Comparison of ENCODE assay signal across 32 mouse cellular contexts in the genomic region with DNA sequence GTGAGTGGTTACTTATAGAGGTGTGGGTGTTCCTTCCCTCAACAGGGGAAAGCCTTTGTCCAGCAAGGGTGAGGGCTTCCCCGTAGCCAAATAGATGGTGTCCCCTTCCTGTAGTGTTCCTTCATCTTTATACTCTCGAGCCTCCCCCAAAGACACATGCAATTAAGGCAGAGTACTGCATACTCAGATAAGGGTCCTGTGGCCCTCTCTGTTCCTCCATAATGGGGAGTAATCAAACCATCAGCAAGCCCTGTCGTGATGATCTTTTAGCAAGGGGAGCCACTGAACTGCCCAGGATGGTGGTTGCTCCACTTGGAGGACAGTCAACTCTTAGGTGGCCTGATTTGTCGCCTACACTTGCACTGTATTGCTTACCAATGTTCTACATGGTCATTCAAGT.
DNase-seq lines count a peak whose midpoint lies in the region; ATAC-seq and TF ChIP-seq lines count a peak whose summit lies in the region.
"Had no signal": no experiment of that assay in that cellular context is flagged by ENCODE, and none has a peak within 500 bp of the region (broad histone marks: within the 10 kb centered on the region; RNA-seq: fewer than 3 reads in every experiment).

No protein-coding gene starts in this region.

- H3K27ac ChIP-seq in forebrain, embryonic 11.5 days (ENCODE audit: low read depth, low read length): no peak overlapping the region
- no peak overlapping the region for H3K27ac ChIP-seq in forebrain, embryonic 16.5 days (ENCODE audit: low read length)
- H3K27ac ChIP-seq in midbrain, embryonic 10.5 days (replicated peaks): no peak overlapping the region
- no peak overlapping the region for H3K27ac ChIP-seq in midbrain, embryonic 13.5 days
- H3K27ac ChIP-seq in liver, embryonic 15.5 days (replicated peaks): no peak overlapping the region
- no peak overlapping the region for H3K27ac ChIP-seq in stomach, postnatal 0 days (replicated peaks)
- no peak overlapping the region for H3K27ac ChIP-seq in hindbrain, embryonic 11.5 days (ENCODE audit: low read depth, low read length)
- H3K27ac ChIP-seq: embryonic facial prominence, embryonic 12.5 days; forebrain, embryonic 15.5 days; heart, embryonic 10.5 days; heart, embryonic 15.5 days; hindbrain, embryonic 12.5 days; hindbrain, postnatal 0 days; limb, embryonic 12.5 days; neural tube, embryonic 12.5 days had no signal

- H3K4me3 ChIP-seq in forebrain, embryonic 11.5 days (ENCODE audit: low read depth, low read length): no peak overlapping the region
- no peak overlapping the region for H3K4me3 ChIP-seq in forebrain, embryonic 16.5 days (replicated peaks; ENCODE audit: low read length)
- no peak overlapping the region for H3K4me3 ChIP-seq in midbrain, embryonic 10.5 days
- H3K4me3 ChIP-seq in midbrain, embryonic 13.5 days (replicated peaks): no peak overlapping the region
- no peak overlapping the region for H3K4me3 ChIP-seq in liver, embryonic 15.5 days (replicated peaks)
- no peak overlapping the region for H3K4me3 ChIP-seq in stomach, postnatal 0 days (ENCODE audit: low read depth, low read length)
- no peak overlapping the region for H3K4me3 ChIP-seq in hindbrain, embryonic 11.5 days (ENCODE audit: low read depth, low read length)
- H3K4me3 ChIP-seq: embryonic facial prominence, embryonic 12.5 days; forebrain, embryonic 15.5 days; heart, embryonic 10.5 days; heart, embryonic 15.5 days; hindbrain, embryonic 12.5 days; limb, embryonic 12.5 days; neural tube, embryonic 12.5 days had no signal

- WGBS in forebrain, embryonic 11.5 days: 86% methylated on average over 4 of the region's 4 CpGs
- WGBS in forebrain, embryonic 16.5 days: 91% methylated on average over 4 of the region's 4 CpGs
- 83% methylated on average over 4 of the region's 4 CpGs for WGBS in midbrain, embryonic 10.5 days
- 90% methylated on average over 4 of the region's 4 CpGs for WGBS in midbrain, embryonic 13.5 days
- 49% methylated on average over 4 of the region's 4 CpGs for WGBS in liver, embryonic 15.5 days (ENCODE audit: insufficient replicate concordance)
- WGBS in stomach, postnatal 0 days: 89% methylated on average over 4 of the region's 4 CpGs
- 92% methylated on average over 4 of the region's 4 CpGs for WGBS in hindbrain, embryonic 11.5 days

- H3K27me3 ChIP-seq in forebrain, embryonic 11.5 days (ENCODE audit: control insufficient read depth, insufficient read depth, low read length): no peaks in the 10 kb centered on the region
- H3K27me3 ChIP-seq in forebrain, embryonic 16.5 days (replicated peaks; ENCODE audit: control insufficient read depth, insufficient read depth, low read length): no peaks in the 10 kb centered on the region
- H3K27me3 ChIP-seq in midbrain, embryonic 10.5 days (ENCODE audit: low read depth, poor library complexity, severe bottlenecking): no peaks in the 10 kb centered on the region; the same call in 1 of the 2 replicates
- no peaks in the 10 kb centered on the region for H3K27me3 ChIP-seq in midbrain, embryonic 13.5 days
- no peaks in the 10 kb centered on the region for H3K27me3 ChIP-seq in liver, embryonic 15.5 days
- no peaks in the 10 kb centered on the region for H3K27me3 ChIP-seq in stomach, postnatal 0 days (ENCODE audit: control insufficient read depth, insufficient read depth, low read length)
- H3K27me3 ChIP-seq in hindbrain, embryonic 11.5 days (ENCODE audit: control insufficient read depth, insufficient read depth, low read length): no peaks in the 10 kb centered on the region
- H3K27me3 ChIP-seq: CH12.LX; embryonic facial prominence, embryonic 12.5 days; forebrain, embryonic 15.5 days; heart, embryonic 15.5 days; hindbrain, embryonic 12.5 days; limb, embryonic 12.5 days; neural tube, embryonic 12.5 days; Patski had no signal

- H3K36me3 ChIP-seq in forebrain, embryonic 11.5 days (ENCODE audit: control insufficient read depth, insufficient read depth, low read length): no peaks in the 10 kb centered on the region
- H3K36me3 ChIP-seq in forebrain, embryonic 16.5 days (ENCODE audit: control insufficient read depth, insufficient read depth): no peaks in the 10 kb centered on the region; the same call in 1 of the 2 replicates
- H3K36me3 ChIP-seq in midbrain, embryonic 10.5 days: 0 out of 2 replicates have a peak, but pooled peaks cover 6% of the 10 kb centered on the region
- peaks cover 3% of the 10 kb centered on the region; the same call in 1 of the 2 replicates for H3K36me3 ChIP-seq in midbrain, embryonic 13.5 days
- H3K36me3 ChIP-seq in liver, embryonic 15.5 days (replicated peaks): peaks cover 46% of the 10 kb centered on the region
- H3K36me3 ChIP-seq in stomach, postnatal 0 days (ENCODE audit: control insufficient read depth, insufficient read depth, low read length): 0 out of 2 replicates have a peak, but pooled peaks cover 6% of the 10 kb centered on the region
- no peaks in the 10 kb centered on the region for H3K36me3 ChIP-seq in hindbrain, embryonic 11.5 days (ENCODE audit: control insufficient read depth, insufficient read depth, low read length)
- H3K36me3 ChIP-seq: forebrain, embryonic 15.5 days had no signal

- peaks cover 3% of the 10 kb centered on the region for H3K4me1 ChIP-seq in forebrain, embryonic 11.5 days (replicated peaks; ENCODE audit: control insufficient read depth, insufficient read depth, low read length)
- H3K4me1 ChIP-seq in forebrain, embryonic 16.5 days (replicated peaks; ENCODE audit: control insufficient read depth, insufficient read depth, low read length): no peaks in the 10 kb centered on the region
- H3K4me1 ChIP-seq in midbrain, embryonic 10.5 days: peaks cover 27% of the 10 kb centered on the region
- no peaks in the 10 kb centered on the region; the same call in 1 of the 2 replicates for H3K4me1 ChIP-seq in midbrain, embryonic 13.5 days (replicated peaks)
- peaks cover 12% of the 10 kb centered on the region; the same call in 1 of the 2 replicates for H3K4me1 ChIP-seq in liver, embryonic 15.5 days (replicated peaks)
- H3K4me1 ChIP-seq in stomach, postnatal 0 days (replicated peaks; ENCODE audit: control insufficient read depth, insufficient read depth): no peaks in the 10 kb centered on the region
- no peaks in the 10 kb centered on the region; the same call in 1 of the 2 replicates for H3K4me1 ChIP-seq in hindbrain, embryonic 11.5 days (replicated peaks; ENCODE audit: control insufficient read depth, insufficient read depth, low read length)
- H3K4me1 ChIP-seq: embryonic facial prominence, embryonic 12.5 days; forebrain, embryonic 15.5 days; heart, embryonic 10.5 days; heart, embryonic 15.5 days; limb, embryonic 12.5 days had no signal

- no peak overlapping the region for H3K9ac ChIP-seq in forebrain, embryonic 11.5 days (ENCODE audit: low read length)
- H3K9ac ChIP-seq in forebrain, embryonic 16.5 days (replicated peaks; ENCODE audit: low read depth, low read length): no peak overlapping the region
- H3K9ac ChIP-seq in midbrain, embryonic 13.5 days (replicated peaks): no peak overlapping the region
- no peak overlapping the region for H3K9ac ChIP-seq in liver, embryonic 15.5 days
- H3K9ac ChIP-seq in stomach, postnatal 0 days (ENCODE audit: low read length): no peak overlapping the region
- H3K9ac ChIP-seq in hindbrain, embryonic 11.5 days (ENCODE audit: low read depth, low read length): no peak overlapping the region
- H3K9ac ChIP-seq: embryonic facial prominence, embryonic 12.5 days; forebrain, embryonic 15.5 days; heart, embryonic 15.5 days; hindbrain, embryonic 12.5 days; limb, embryonic 12.5 days; neural tube, embryonic 12.5 days had no signal

- peak; percentile 5 for DNase-seq in forebrain, embryonic 11.5 days (ENCODE audit: low spot score)
- DNase-seq in midbrain, embryonic 10.5 days (ENCODE audit: low spot score): peak; percentile 5
- peak; percentile 4 for DNase-seq in stomach, postnatal 0 days (ENCODE audit: low spot score)
- DNase-seq in hindbrain, embryonic 11.5 days (ENCODE audit: low spot score): no peak
- DNase-seq in layer of hippocampus, postnatal 25 days (ENCODE audit: extremely low spot score in 1 of 2, low spot score in 1 of 2): no peak
- DNase-seq: adrenal gland, postnatal 14 days; cerebellum, adult 11 months; cerebellum, adult 9-10 months; cerebellum, postnatal 36 days; gastrocnemius, postnatal 10 days; kidney, adult 9 months; kidney, postnatal 10 days; lung, adult 18-20 months; lung, postnatal 4 days; thymus, adult 18-20 months; thymus, postnatal 36 days had no signal

- no peak for TF ChIP-seq EP300 in stomach, postnatal 0 days (optimal IDR thresholded peaks at IDR 0.05)

- no peak for TF ChIP-seq CTCF in stomach, postnatal 0 days (IDR thresholded peaks at IDR 0.05; ENCODE audit: low read depth)

- no peak overlapping the region for H3K4me2 ChIP-seq in forebrain, embryonic 11.5 days (ENCODE audit: low read depth, low read length, severe bottlenecking)
- no peak overlapping the region for H3K4me2 ChIP-seq in forebrain, embryonic 16.5 days (ENCODE audit: low read length)
- no peak overlapping the region for H3K4me2 ChIP-seq in midbrain, embryonic 13.5 days (replicated peaks)
- H3K4me2 ChIP-seq in liver, embryonic 15.5 days: no peak overlapping the region
- no peak overlapping the region for H3K4me2 ChIP-seq in stomach, postnatal 0 days (replicated peaks; ENCODE audit: low read depth)
- no peak overlapping the region for H3K4me2 ChIP-seq in hindbrain, embryonic 11.5 days (replicated peaks; ENCODE audit: low read depth, low read length)
- H3K4me2 ChIP-seq: embryonic facial prominence, embryonic 12.5 days; forebrain, embryonic 15.5 days; heart, embryonic 15.5 days; hindbrain, embryonic 12.5 days; limb, embryonic 12.5 days; neural tube, embryonic 12.5 days had no signal

- no peaks in the 10 kb centered on the region for H3K9me3 ChIP-seq in forebrain, embryonic 11.5 days (ENCODE audit: control insufficient read depth, low read length)
- H3K9me3 ChIP-seq in forebrain, embryonic 16.5 days (ENCODE audit: control insufficient read depth, low read length): no peaks in the 10 kb centered on the region
- H3K9me3 ChIP-seq in midbrain, embryonic 10.5 days (replicated peaks): no peaks in the 10 kb centered on the region
- H3K9me3 ChIP-seq in midbrain, embryonic 13.5 days: no peaks in the 10 kb centered on the region
- no peaks in the 10 kb centered on the region for H3K9me3 ChIP-seq in liver, embryonic 15.5 days (replicated peaks)
- no peaks in the 10 kb centered on the region for H3K9me3 ChIP-seq in stomach, postnatal 0 days (ENCODE audit: control insufficient read depth, low read length)
- H3K9me3 ChIP-seq in hindbrain, embryonic 11.5 days (ENCODE audit: control insufficient read depth, low read length): no peaks in the 10 kb centered on the region
- H3K9me3 ChIP-seq: embryonic facial prominence, embryonic 12.5 days; forebrain, embryonic 15.5 days; heart, embryonic 10.5 days; heart, embryonic 15.5 days; hindbrain, embryonic 12.5 days; limb, embryonic 12.5 days; neural tube, embryonic 12.5 days had no signal

- ATAC-seq in forebrain, embryonic 11.5 days (replicated peaks; ENCODE audit: low FRiP score): no peak
- no peak for ATAC-seq in forebrain, embryonic 16.5 days
- ATAC-seq in midbrain, embryonic 13.5 days: no peak
- peak; percentile 49; the same call in 1 of the 2 replicates for ATAC-seq in liver, embryonic 15.5 days (ENCODE audit: insufficient read depth)
- no peak for ATAC-seq in stomach, postnatal 0 days (ENCODE audit: low FRiP score, low TSS enrichment)
- no peak for ATAC-seq in hindbrain, embryonic 11.5 days (ENCODE audit: low FRiP score)
- ATAC-seq: forebrain, embryonic 15.5 days; hindbrain, postnatal 0 days; intestine, embryonic 16.5 days; lung, postnatal 0 days; midbrain, embryonic 16.5 days; Patski had no signal

Comparison
In these comparisons a context has a peak if more than half of its experiments do, and no peak if none do; other contexts are left out.
1. DNase-seq: peak in forebrain, embryonic 11.5 days (single experiment), midbrain, embryonic 10.5 days (single experiment) and stomach, postnatal 0 days (single experiment); none in hindbrain, embryonic 11.5 days (single experiment) and layer of hippocampus, postnatal 25 days (0 of 2).